Mouse (Mus musculus) left cerebral cortex, adult 2 months (tissue): ENCODE results near the gene Tifa. TPM values are rescaled to one million over a fixed set of nuclear protein-coding genes. Genes with fewer than 3 reads are reported as not detected.

Experiments
- DNase-seq, 2 experiments: peaks; one replicate each; pipeline ENCODE4 v3.0.0; 2021 to 2022; ENCODE audit warnings: low spot score in 2 of 2, mixed read lengths in 1 of 2; ENCODE audit errors: extremely low spot score in 1 of 2
- H3K27ac ChIP-seq: fragments of 200-600 bp; 2 replicates; pipeline ENCODE4 v1.8.1; 2022
- H3K4me3 ChIP-seq: fragments of 200-600 bp; 2 replicates; pipeline ENCODE4 v1.8.1; 2022
- CTCF ChIP-seq: fragments of 200-600 bp; IDR thresholded peaks from 2 replicates; pipeline ENCODE4 v1.8.1; 2022; ENCODE audit warnings: antibody characterized with exemption, mild to moderate bottlenecking, moderate library complexity
- intact Hi-C: fragments of 180-260 bp; cut with DNase I; formaldehyde crosslinking; loops from one replicate; pipeline ENCODE4 v1.15.1; 2025
- total RNA-seq, 2 experiments: library from RNA; stranded (reverse); gene quantifications; 2 replicates each; pipeline ENCODE4 v1.2.3; 2021

Gene Tifa
- total RNA-seq, 2 experiments from 2014 or later = 5.8 to 6.4 TPM

GRCm38 (mm10) chr3:127809103-127809502 lies 19.5 kb downstream of the Tifa start:
- no peak for DNase-seq
- H3K27ac ChIP-seq = no peak overlapping the region
- H3K4me3 ChIP-seq = no peak overlapping the region
- intact Hi-C loops = no loop called here
- no peak for TF ChIP-seq CTCF

- no peak for TF ChIP-seq CTCF
- H3K4me3 ChIP-seq = no peak overlapping the region
- H3K27ac ChIP-seq = no peak overlapping the region
- intact Hi-C loops = no loop called here
- no peak for DNase-seq
Measured at GRCm38 (mm10) chr3:127817120-127817683, 27.6 kb downstream of the Tifa start.

- TF ChIP-seq CTCF = no peak
- Histone ChIP-seq H3K27ac (no peak overlapping the region), H3K4me3 (no peak overlapping the region)
- intact Hi-C loops = no loop called here
- no peak for DNase-seq
Measured at GRCm38 (mm10) chr3:127818694-127819663, 29.4 kb downstream of the Tifa start.

GRCm38 (mm10) chr3:127820400-127820799 lies 30.8 kb downstream of the Tifa start:
- no peak overlapping the region for H3K27ac ChIP-seq
- intact Hi-C loops = no loop called here
- TF ChIP-seq CTCF = no peak
- no peak overlapping the region for H3K4me3 ChIP-seq
- DNase-seq = no peak

- Histone ChIP-seq H3K27ac (no peak overlapping the region), H3K4me3 (no peak overlapping the region)
- intact Hi-C loops = no loop called here
- no peak for TF ChIP-seq CTCF
- no peak for DNase-seq
Measured at GRCm38 (mm10) chr3:127821209-127821608, 31.6 kb downstream of the Tifa start.

- H3K27ac ChIP-seq = no peak overlapping the region
- intact Hi-C loops = no loop called here
- no peak overlapping the region for H3K4me3 ChIP-seq
- no peak for DNase-seq
- TF ChIP-seq CTCF = no peak
Measured at GRCm38 (mm10) chr3:127823886-127824863, 34.6 kb downstream of the Tifa start.

GRCm38 (mm10) chr3:127826503-127826902 lies 36.9 kb downstream of the Tifa start:
- Histone ChIP-seq H3K27ac (no peak overlapping the region), H3K4me3 (no peak overlapping the region)
- DNase-seq = no peak
- TF ChIP-seq CTCF = no peak
- intact Hi-C loops = no loop called here

- intact Hi-C loops = no loop called here
- H3K27ac ChIP-seq = no peak overlapping the region
- TF ChIP-seq CTCF = no peak
- H3K4me3 ChIP-seq = no peak overlapping the region
- no peak for DNase-seq
Measured at GRCm38 (mm10) chr3:127827123-127827522, 37.5 kb downstream of the Tifa start.

- no peak for TF ChIP-seq CTCF
- no peak overlapping the region for H3K4me3 ChIP-seq
- intact Hi-C loops = no loop called here
- DNase-seq = no peak
- no peak overlapping the region for H3K27ac ChIP-seq
Measured at GRCm38 (mm10) chr3:127830183-127830582, 40.6 kb downstream of the Tifa start.

- intact Hi-C loops = no loop called here
- TF ChIP-seq CTCF = no peak
- DNase-seq = no peak
- Histone ChIP-seq H3K27ac (no peak overlapping the region), H3K4me3 (no peak overlapping the region)
Measured at GRCm38 (mm10) chr3:127831079-127831478, 41.5 kb downstream of the Tifa start.

GRCm38 (mm10) chr3:127834040-127834439 lies 44.4 kb downstream of the Tifa start:
- Histone ChIP-seq H3K27ac (no peak overlapping the region), H3K4me3 (no peak overlapping the region)
- no peak for DNase-seq
- intact Hi-C loops = no loop called here
- no peak for TF ChIP-seq CTCF
